Mouse (Mus musculus) liver, embryonic 14.5 days (tissue): Measurements from ENCODE around the gene Kansl1. TPM values are rescaled to one million over a fixed set of nuclear protein-coding genes. Genes with fewer than 3 reads are reported as not detected.

Experiments
- ATAC-seq: fragments of 200-750 bp; cut with Nextera tagmentation; 2 replicates; pipeline ENCODE4 v1.8.0; 2017; ENCODE audit warnings: moderate number of reproducible peaks, mild to moderate bottlenecking, moderate library complexity; ENCODE audit not compliant: insufficient read depth
- DNase-seq, 3 experiments: peaks; one replicate each; pipeline ENCODE4 v3.0.0-alpha.2; 2012 to 2013; ENCODE audit warnings: low read depth in 3 of 3, low spot score in 3 of 3
- H3K27ac ChIP-seq: fragments of 300-500 bp; sonication (generic); 2 replicates; pipeline ENCODE4 v1.5.1; 2014; ENCODE audit warnings: moderate library complexity, mild to moderate bottlenecking, control low read depth, inconsistent platforms
- H3K27me3 ChIP-seq: fragments of 300-500 bp; sonication (generic); 2 replicates; pipeline ENCODE4 v1.6.1; 2014; ENCODE audit warnings: mild to moderate bottlenecking, low read length, moderate library complexity; ENCODE audit not compliant: control insufficient read depth, insufficient read depth
- H3K36me3 ChIP-seq: fragments of 300-500 bp; sonication (generic); replicated peaks from 2 replicates; pipeline ENCODE4 v1.6.1; 2014; ENCODE audit warnings: low read depth; ENCODE audit not compliant: control insufficient read depth, insufficient read depth
- H3K4me1 ChIP-seq, 2 experiments: fragments of 200-500 bp in 1 of 2; fragments of 300-500 bp in 1 of 2; sonication (generic) in 1 of 2; replicated peaks; 2 replicates each; pipeline ENCODE4 v1.6.1; 2012 to 2014; ENCODE audit warnings: antibody characterized with exemption in 1 of 2, inconsistent platforms in 1 of 2, low read length in 1 of 2; ENCODE audit not compliant: control insufficient read depth in 2 of 2, insufficient read depth in 2 of 2
- H3K4me2 ChIP-seq: fragments of 300-500 bp; sonication (generic); 2 replicates; pipeline ENCODE4 v1.6.1; 2014; ENCODE audit warnings: low read depth, mild to moderate bottlenecking, control low read depth, moderate library complexity
- H3K4me3 ChIP-seq, 2 experiments: fragments of 200-500 bp in 1 of 2; fragments of 300-500 bp in 1 of 2; sonication (generic) in 1 of 2; 2 replicates each; pipeline ENCODE4 v1.5.1; 2012 to 2014; ENCODE audit warnings: low read depth in 2 of 2, low read length in 2 of 2, mild to moderate bottlenecking in 2 of 2, control low read depth in 1 of 2, inconsistent platforms in 1 of 2, moderate library complexity in 1 of 2; ENCODE audit not compliant: insufficient read depth in 1 of 2
- H3K9ac ChIP-seq: fragments of 300-500 bp; sonication (generic); replicated peaks from 2 replicates; pipeline ENCODE4 v1.6.1; 2014; ENCODE audit warnings: mild to moderate bottlenecking, control low read depth, moderate library complexity
- H3K9me3 ChIP-seq: fragments of 300-500 bp; sonication (generic); 2 replicates; pipeline ENCODE4 v1.6.1; 2016; ENCODE audit warnings: low read length, mixed read lengths; ENCODE audit not compliant: control insufficient read depth
- CTCF ChIP-seq: IDR thresholded peaks from 2 replicates; pipeline ENCODE4 v1.5.1; 2016; ENCODE audit warnings: antibody characterized with exemption, low read depth, control low read depth
- EP300 ChIP-seq: IDR thresholded peaks from 2 replicates; pipeline ENCODE4 v1.6.1; 2016; ENCODE audit warnings: antibody characterized with exemption, low read depth
- WGBS: fragments of 180-500 bp; shearing (Covaris S2); extraction: QIAGEN DNeasy Blood & Tissue Kit; methylation state at CpG from one replicate; pipeline ENCODE4 v1.1.7; 2014; ENCODE audit not compliant: insufficient replicate concordance; 5-methylcytosine and 5-hydroxymethylcytosine counted together
- polyA plus RNA-seq, 2 experiments: library from polyadenylated mRNA; depleted of rRNA in 1 of 2; stranded (reverse) in 1 of 2; unstranded in 1 of 2; fragments of >200 nt; fragmentation: Nextera tagmentation in 1 of 2; extraction: Ambion mirVana in 1 of 2; gene quantifications; 2 replicates each; pipeline versions ENCODE4 v1.2.1 to v1.2.3; 2012 to 2014

The Kansl1 gene
- polyA plus RNA-seq, 2 experiments, result 5.3 to 12.3 TPM

- Histone ChIP-seq H3K27me3 (no peaks in the 10 kb centered on the region), H3K9me3 (no peaks in the 10 kb centered on the region), H3K4me2 (no peak overlapping the region), H3K4me1 (0 out of 4 replicates have a peak, but pooled peaks cover 0 to 3% of the 10 kb centered on the region in 2 experiments), H3K9ac (no peak overlapping the region), H3K36me3 (no peaks in the 10 kb centered on the region; the same call in 1 of the 2 replicates), H3K4me3 (no peak overlapping the region), H3K27ac (no peak overlapping the region)
- no peak for DNase-seq
- 86% methylated on average over 2 of the region's 2 CpGs for WGBS
- TF ChIP-seq CTCF, result no peak
- no peak for ATAC-seq
Observed at GRCm38 (mm10) chr11:104395648-104396047, 73.0 kb downstream of the Kansl1 start.

- no peak for DNase-seq
- Histone ChIP-seq H3K27ac (no peak overlapping the region), H3K9me3 (no peaks in the 10 kb centered on the region), H3K27me3 (no peaks in the 10 kb centered on the region), H3K4me1 (0 out of 4 replicates have a peak, but pooled peaks cover 0 to 3% of the 10 kb centered on the region in 2 experiments), H3K4me3 (no peak overlapping the region), H3K4me2 (no peak overlapping the region), H3K36me3 (no peaks in the 10 kb centered on the region; the same call in 1 of the 2 replicates), H3K9ac (no peak overlapping the region)
- 78% methylated on average over 6 of the region's 6 CpGs for WGBS
- ATAC-seq, result no peak
- TF ChIP-seq CTCF (no peak), EP300 (no peak)
Observed at GRCm38 (mm10) chr11:104393196-104393595, 75.5 kb downstream of the Kansl1 start.

DNA sequence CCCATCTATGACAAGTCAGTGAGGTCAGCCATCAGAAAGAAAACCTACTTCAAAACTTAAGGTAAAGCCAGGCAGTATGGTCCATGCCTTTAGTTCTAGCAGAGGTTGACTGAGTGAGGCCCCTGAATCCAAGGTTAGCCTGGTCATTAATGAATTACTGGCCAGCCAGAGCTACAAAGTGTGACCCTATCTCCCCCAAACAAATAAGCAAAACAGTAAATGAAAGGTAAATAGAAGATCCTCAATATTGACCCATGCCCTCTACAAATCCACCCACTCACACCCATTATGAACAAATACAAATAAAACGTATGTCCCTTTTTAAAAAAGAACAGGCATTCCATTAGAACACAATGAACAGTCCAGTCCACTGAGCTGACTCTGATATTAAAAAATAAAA is 76.5 kb downstream of the Kansl1 start:
- ATAC-seq (no peak), DNase-seq (no peak)
- 0 out of 4 replicates have a peak, but pooled peaks cover 0 to 3% of the 10 kb centered on the region in 2 experiments for H3K4me1 ChIP-seq
- H3K4me2 ChIP-seq, result no peak overlapping the region
- H3K9me3 ChIP-seq, result no peaks in the 10 kb centered on the region
- no peaks in the 10 kb centered on the region; the same call in 1 of the 2 replicates for H3K36me3 ChIP-seq
- H3K27ac ChIP-seq, result no peak overlapping the region
- TF ChIP-seq CTCF (no peak), EP300 (no peak)
- H3K9ac ChIP-seq, result no peak overlapping the region
- no peak overlapping the region for H3K4me3 ChIP-seq
- 69% methylated on average over 1 of the region's 1 CpGs for WGBS
- H3K27me3 ChIP-seq, result no peaks in the 10 kb centered on the region

DNA sequence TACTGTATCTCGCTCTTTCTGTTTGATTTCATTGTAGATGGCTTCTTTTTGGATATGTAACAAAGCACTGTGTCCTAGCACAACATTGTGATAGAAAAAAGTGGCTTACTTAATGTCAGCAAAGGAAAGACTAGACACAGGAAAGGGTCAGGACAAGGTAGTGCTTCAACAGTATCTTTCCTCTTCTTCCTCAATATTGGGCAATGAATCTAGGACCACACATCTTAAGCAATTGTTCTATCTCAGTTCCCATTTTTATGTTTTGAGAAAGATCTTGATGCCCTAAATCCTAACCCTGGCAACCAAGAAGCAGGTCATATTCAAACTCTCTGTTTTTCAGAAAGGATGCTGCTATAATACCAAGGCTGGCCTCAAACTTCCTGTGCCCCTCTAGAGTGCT is 81.4 kb downstream of the Kansl1 start:
- H3K27ac ChIP-seq, result no peak overlapping the region
- H3K4me2 ChIP-seq, result no peak overlapping the region
- H3K4me3 ChIP-seq, result no peak overlapping the region
- ATAC-seq (no peak), DNase-seq (no peak)
- no peaks in the 10 kb centered on the region for H3K36me3 ChIP-seq
- WGBS, result 76% methylated on average over 1 of the region's 1 CpGs
- TF ChIP-seq CTCF, result no peak
- no peak for TF ChIP-seq EP300
- H3K27me3 ChIP-seq, result no peaks in the 10 kb centered on the region
- no peaks in the 10 kb centered on the region for H3K9me3 ChIP-seq
- 0 out of 4 replicates have a peak, but pooled peaks cover 0 to 3% of the 10 kb centered on the region in 2 experiments for H3K4me1 ChIP-seq
- H3K9ac ChIP-seq, result no peak overlapping the region

GRCm38 (mm10) chr11:104386595-104386994 is 82.1 kb downstream of the Kansl1 start:
- Histone ChIP-seq H3K9me3 (no peaks in the 10 kb centered on the region), H3K4me1 (no peaks in the 10 kb centered on the region), H3K36me3 (no peaks in the 10 kb centered on the region), H3K27me3 (no peaks in the 10 kb centered on the region), H3K4me2 (no peak overlapping the region), H3K9ac (no peak overlapping the region), H3K27ac (no peak overlapping the region), H3K4me3 (no peak overlapping the region)
- TF ChIP-seq CTCF (no peak), EP300 (no peak)
- DNase-seq, result no peak
- WGBS, result 90% methylated on average over 1 of the region's 1 CpGs
- ATAC-seq, result no peak
